Mouse (Mus musculus) limb, embryonic 12.5 days (tissue): Measurements from ENCODE around the gene Nfatc2. TPM values are rescaled to one million over a fixed set of nuclear protein-coding genes. Genes with fewer than 3 reads are reported as not detected.

ENCODE experiments used
- ATAC-seq: fragments of 200-750 bp; cut with Nextera tagmentation; 2 replicates; pipeline ENCODE4 v1.8.0; 2017; ENCODE audit warnings: low read depth, moderate TSS enrichment; ENCODE audit not compliant: insufficient number of reproducible peaks, insufficient read depth, low FRiP score, low TSS enrichment
- H3K27ac ChIP-seq: fragments of 300-500 bp; sonication (generic); 2 replicates; pipeline ENCODE4 v1.5.1; 2016; ENCODE audit warnings: mild to moderate bottlenecking, moderate library complexity
- H3K27me3 ChIP-seq: fragments of 300-500 bp; sonication (generic); 2 replicates; pipeline ENCODE4 v1.6.1; 2016; ENCODE audit warnings: mild to moderate bottlenecking, moderate library complexity
- H3K36me3 ChIP-seq: fragments of 300-500 bp; sonication (generic); 2 replicates; pipeline ENCODE4 v1.6.1; 2016; ENCODE audit warnings: mild to moderate bottlenecking, moderate library complexity
- H3K4me1 ChIP-seq: fragments of 300-500 bp; sonication (generic); replicated peaks from 2 replicates; pipeline ENCODE4 v1.6.1; 2016
- H3K4me2 ChIP-seq: fragments of 300-500 bp; sonication (generic); 2 replicates; pipeline ENCODE4 v1.6.1; 2016; ENCODE audit warnings: mild to moderate bottlenecking, moderate library complexity
- H3K4me3 ChIP-seq: fragments of 300-500 bp; sonication (generic); replicated peaks from 2 replicates; pipeline ENCODE4 v1.5.1; 2016; ENCODE audit warnings: mild to moderate bottlenecking
- H3K9ac ChIP-seq: fragments of 300-500 bp; sonication (generic); replicated peaks from 2 replicates; pipeline ENCODE4 v1.6.1; 2016; ENCODE audit warnings: mild to moderate bottlenecking, moderate library complexity
- H3K9me3 ChIP-seq: fragments of 300-500 bp; sonication (generic); 2 replicates; pipeline ENCODE4 v1.6.1; 2016; ENCODE audit warnings: mild to moderate bottlenecking, moderate library complexity
- WGBS: fragments of 180-500 bp; shearing (Covaris S2); methylation state at CpG from one replicate; pipeline ENCODE4 v1.1.7; 2016; 5-methylcytosine and 5-hydroxymethylcytosine counted together
- polyA plus RNA-seq: library from polyadenylated mRNA; unstranded; fragments of >200 nt; fragmentation: Nextera tagmentation; extraction: Ambion mirVana; gene quantifications from 2 replicates; pipeline ENCODE4 v1.2.1, GENCODE M21; 2016

The Nfatc2 gene
- polyA plus RNA-seq, result 5.3 and 5.5 TPM in 2 replicates

DNA sequence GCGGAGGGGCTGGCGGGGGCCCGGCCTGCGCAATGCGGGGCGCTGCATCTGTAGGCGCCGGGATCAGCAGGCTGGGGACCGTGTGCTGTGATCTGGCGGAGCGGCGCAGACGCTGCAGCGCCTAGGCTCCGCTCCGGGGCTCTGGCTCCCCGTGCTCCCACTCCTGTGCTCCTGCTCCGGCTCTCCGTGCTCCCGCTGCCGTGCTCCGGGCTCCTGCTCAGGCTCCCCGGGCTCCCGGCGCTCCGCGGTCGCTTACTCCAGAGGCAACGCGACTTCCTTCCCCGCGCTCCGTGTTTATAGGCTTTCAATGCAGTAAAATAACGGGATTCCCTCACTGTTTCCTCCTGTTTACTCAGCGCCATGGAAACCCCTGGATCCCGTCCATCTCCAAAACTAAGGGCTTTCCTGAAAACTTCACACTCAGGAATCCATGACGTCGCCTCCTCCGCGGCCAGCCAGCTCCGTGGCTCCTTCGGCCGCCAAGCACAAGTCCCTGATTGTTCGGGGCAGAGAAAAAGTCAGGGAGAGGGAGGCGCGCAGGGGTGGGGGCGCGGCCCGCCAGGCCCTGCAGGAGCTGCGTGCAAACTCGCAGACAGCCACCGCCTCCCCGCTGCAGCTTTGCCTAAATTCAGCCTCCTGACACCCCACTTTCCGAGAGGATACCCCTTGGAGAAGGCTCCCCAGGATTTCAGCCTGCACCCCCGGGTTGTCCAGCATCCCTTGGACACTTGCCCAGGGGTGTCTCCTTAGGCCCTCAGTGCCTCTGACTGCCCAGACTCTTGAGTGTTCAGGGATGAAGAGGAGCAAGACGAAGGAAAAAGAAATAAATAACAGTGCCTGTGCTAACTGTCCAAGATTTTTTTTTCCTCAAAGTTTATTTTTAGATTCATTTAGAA is at the start of gene Nfatc2:
Nfatc2 (minus strand) TSS at position 167 of the 896 bp plus-strand sequence.
- Histone ChIP-seq H3K9me3 (no peaks in the 10 kb centered on the region), H3K36me3 (no peaks in the 10 kb centered on the region), H3K27me3 (peaks cover 55% of the 10 kb centered on the region), H3K4me2 (peak within 1 kb of the TSS; percentile 80), H3K4me1 (peaks cover 57% of the 10 kb centered on the region), H3K4me3 (peak within 1 kb of the TSS; percentile 57), H3K9ac (peak within 1 kb of the TSS; percentile 70), H3K27ac (peak within 1 kb of the TSS; percentile 94)
- WGBS, result under 1% methylated on average over 56 of the region's 56 CpGs
- peak; percentile 60 for ATAC-seq

DNA sequence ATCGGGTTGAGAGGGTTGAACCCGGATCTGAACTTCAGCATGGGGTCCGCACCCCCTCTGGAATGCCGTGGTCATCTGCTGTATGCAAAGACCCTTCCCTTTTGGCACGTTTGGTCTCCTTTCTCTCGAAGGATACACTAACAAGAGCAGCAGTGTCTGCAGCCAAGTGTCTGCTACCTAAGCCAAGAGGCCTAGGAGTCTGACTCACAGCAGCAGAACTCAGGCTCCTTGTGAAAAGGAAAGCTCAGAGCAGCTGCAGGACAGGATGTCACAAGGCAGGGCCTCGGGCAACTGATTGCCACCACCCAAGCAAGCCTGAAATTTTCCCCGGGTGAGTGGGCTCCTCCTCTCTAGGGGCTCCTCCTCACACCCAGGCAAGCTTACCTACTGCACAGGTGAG is 46.7 kb upstream of the Nfatc2 start:
- H3K9ac ChIP-seq, result no peak overlapping the region
- 74% methylated on average over 8 of the region's 8 CpGs for WGBS
- peaks cover 55% of the 10 kb centered on the region for H3K36me3 ChIP-seq
- H3K9me3 ChIP-seq, result no peaks in the 10 kb centered on the region
- no peak overlapping the region for H3K4me2 ChIP-seq
- no peak for ATAC-seq
- no peak overlapping the region for H3K27ac ChIP-seq
- 0 out of 2 replicates have a peak, but pooled peaks cover 3% of the 10 kb centered on the region for H3K4me1 ChIP-seq
- no peak overlapping the region for H3K4me3 ChIP-seq
- H3K27me3 ChIP-seq, result peaks cover 4% of the 10 kb centered on the region; the same call in 1 of the 2 replicates

DNA sequence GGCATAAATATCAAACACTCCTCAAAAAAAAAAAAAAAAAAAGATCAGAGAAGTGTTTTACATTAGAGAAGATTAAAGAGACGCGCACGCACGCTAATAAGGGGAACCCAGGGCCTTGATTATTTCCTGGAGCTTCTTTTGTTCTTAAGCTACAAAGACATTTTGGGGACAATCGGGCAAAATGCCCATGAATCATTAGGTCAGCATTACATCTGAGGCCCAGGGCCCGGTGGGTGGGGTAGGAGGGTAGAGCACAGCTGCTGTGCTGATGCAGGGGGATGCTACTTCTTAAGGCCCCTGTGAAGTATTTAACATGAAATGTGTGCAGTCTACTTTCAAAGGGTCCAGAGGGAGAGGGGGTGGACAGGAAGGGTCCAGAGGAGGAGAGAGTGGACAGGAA is 43.4 kb upstream of the Nfatc2 start:
- WGBS, result 39% methylated on average over 6 of the region's 6 CpGs

DNA sequence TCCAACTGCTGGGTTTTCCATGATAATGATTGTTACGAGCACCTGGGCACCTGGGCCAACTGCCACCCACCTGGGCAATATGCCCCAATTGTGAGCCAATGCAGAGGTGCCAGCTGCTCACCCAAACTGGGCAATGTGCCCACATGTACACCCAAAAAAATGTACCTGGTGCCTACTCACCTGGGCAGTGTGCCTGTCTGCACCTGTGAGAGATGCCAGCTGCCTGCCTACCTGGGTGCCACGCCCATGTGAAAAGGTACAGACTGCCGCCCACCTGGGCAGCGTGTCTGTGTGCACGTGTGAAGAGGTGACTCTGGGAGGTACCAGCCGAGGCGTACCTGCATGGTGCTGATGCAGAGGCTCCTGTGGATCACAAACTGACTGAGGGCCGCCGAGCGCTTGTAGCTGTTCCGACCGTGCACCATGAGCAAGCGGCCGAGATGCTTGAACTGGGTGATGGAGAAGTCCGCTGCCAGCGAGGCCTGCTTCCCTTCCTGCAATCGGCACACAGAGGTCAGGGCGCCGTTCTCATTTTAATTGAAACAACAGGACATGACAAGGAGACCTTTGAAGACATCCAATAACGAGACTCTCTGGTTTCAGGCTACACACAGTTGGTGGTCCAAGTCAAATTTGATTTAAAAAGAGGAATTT is 42.2 kb upstream of the Nfatc2 start:
- Histone ChIP-seq H3K9me3 (no peaks in the 10 kb centered on the region), H3K27me3 (peaks cover 4% of the 10 kb centered on the region; the same call in 1 of the 2 replicates), H3K4me2 (no peak overlapping the region), H3K4me3 (no peak overlapping the region), H3K4me1 (no peaks in the 10 kb centered on the region), H3K27ac (no peak overlapping the region), H3K36me3 (peaks cover 45% of the 10 kb centered on the region), H3K9ac (no peak overlapping the region)
- no peak for ATAC-seq
- WGBS, result 58% methylated on average over 20 of the region's 20 CpGs

More for the DNA sequence above, 43.4 kb upstream of the Nfatc2 start:
- Histone ChIP-seq H3K4me3 (no peak overlapping the region), H3K9ac (no peak overlapping the region), H3K27ac (no peak overlapping the region), H3K9me3 (no peaks in the 10 kb centered on the region), H3K4me2 (no peak overlapping the region), H3K36me3 (peaks cover 56% of the 10 kb centered on the region), H3K4me1 (0 out of 2 replicates have a peak, but pooled peaks cover 3% of the 10 kb centered on the region), H3K27me3 (peaks cover 4% of the 10 kb centered on the region; the same call in 1 of the 2 replicates)
- ATAC-seq, result no peak

DNA sequence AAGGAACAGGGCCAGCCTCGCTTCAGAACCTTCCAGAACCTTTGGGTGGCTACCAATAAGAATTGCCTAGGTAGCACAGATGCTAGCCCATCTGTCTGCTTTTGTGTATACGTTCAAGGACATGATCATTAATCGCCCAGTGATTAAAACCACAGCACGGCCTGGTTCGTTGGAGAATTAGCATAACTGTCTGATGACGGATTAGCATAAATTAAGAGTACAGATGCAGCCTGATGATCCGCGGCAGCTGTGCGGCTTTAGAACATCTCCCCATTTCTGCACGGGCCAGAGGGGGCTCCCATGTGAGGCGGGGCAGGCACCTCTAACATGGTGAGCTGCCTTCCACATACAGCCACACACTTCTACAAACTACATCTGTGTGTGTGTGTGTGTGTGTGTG is 40.7 kb upstream of the Nfatc2 start:
- Histone ChIP-seq H3K27ac (no peak overlapping the region), H3K4me2 (no peak overlapping the region), H3K27me3 (peaks cover 4% of the 10 kb centered on the region; the same call in 1 of the 2 replicates), H3K36me3 (peaks cover 45% of the 10 kb centered on the region), H3K4me1 (0 out of 2 replicates have a peak, but pooled peaks cover 7% of the 10 kb centered on the region), H3K9ac (no peak overlapping the region), H3K9me3 (no peaks in the 10 kb centered on the region), H3K4me3 (no peak overlapping the region)
- no peak for ATAC-seq
- 74% methylated on average over 11 of the region's 11 CpGs for WGBS

DNA sequence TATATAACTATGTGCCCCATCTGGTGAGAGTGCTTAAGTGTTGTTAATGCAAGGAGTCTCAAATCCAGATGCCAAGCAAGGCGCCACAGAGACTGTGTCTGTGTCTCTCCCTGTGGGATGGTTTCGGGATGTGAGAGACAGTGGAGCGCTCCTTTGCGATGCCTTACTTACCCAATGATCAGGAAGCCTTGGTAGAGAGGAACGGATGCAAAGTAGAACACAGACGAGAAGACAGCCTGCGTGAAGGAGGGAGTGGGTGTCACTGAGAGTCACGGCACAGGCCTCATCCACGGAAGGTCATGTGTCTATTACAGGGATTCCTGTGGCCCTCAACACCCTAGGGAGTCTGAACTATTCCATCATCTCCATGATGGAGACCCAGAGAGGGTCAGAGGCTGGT is 39.0 kb upstream of the Nfatc2 start:
- no peak overlapping the region for H3K4me3 ChIP-seq
- H3K4me1 ChIP-seq, result peaks cover 24% of the 10 kb centered on the region
- H3K36me3 ChIP-seq, result peaks cover 44% of the 10 kb centered on the region
- H3K9me3 ChIP-seq, result no peaks in the 10 kb centered on the region
- H3K27me3 ChIP-seq, result peaks cover 15% of the 10 kb centered on the region
- no peak for ATAC-seq
- no peak overlapping the region for H3K27ac ChIP-seq
- WGBS, result 92% methylated on average over 9 of the region's 9 CpGs
- no peak overlapping the region for H3K9ac ChIP-seq
- no peak overlapping the region for H3K4me2 ChIP-seq

DNA sequence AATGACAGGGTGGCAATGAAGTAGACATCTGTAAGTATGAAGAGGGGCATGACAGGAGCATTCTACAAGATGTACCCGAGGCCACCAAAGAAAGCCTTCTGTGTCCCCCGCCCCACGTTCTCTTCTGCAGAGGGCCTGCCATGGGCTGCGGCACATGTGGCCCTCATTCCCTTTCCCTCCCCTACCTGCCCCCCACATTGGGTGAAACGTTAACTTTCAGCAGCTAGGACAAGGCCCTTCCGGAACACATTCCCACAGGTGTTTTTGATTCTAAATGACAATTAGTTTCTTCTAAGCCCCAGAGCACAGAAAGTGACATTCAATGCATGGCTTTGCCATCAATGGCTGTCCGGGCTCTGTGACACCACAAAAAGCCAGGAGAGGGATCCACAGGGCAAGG is 33.4 kb upstream of the Nfatc2 start:
- Histone ChIP-seq H3K4me2 (no peak overlapping the region), H3K27ac (no peak overlapping the region), H3K4me3 (no peak overlapping the region), H3K9ac (no peak overlapping the region), H3K4me1 (peaks cover 45% of the 10 kb centered on the region), H3K36me3 (peaks cover 14% of the 10 kb centered on the region), H3K27me3 (peaks cover 40% of the 10 kb centered on the region), H3K9me3 (no peaks in the 10 kb centered on the region)
- WGBS, result 18% methylated on average over 7 of the region's 7 CpGs
- ATAC-seq, result no peak

DNA sequence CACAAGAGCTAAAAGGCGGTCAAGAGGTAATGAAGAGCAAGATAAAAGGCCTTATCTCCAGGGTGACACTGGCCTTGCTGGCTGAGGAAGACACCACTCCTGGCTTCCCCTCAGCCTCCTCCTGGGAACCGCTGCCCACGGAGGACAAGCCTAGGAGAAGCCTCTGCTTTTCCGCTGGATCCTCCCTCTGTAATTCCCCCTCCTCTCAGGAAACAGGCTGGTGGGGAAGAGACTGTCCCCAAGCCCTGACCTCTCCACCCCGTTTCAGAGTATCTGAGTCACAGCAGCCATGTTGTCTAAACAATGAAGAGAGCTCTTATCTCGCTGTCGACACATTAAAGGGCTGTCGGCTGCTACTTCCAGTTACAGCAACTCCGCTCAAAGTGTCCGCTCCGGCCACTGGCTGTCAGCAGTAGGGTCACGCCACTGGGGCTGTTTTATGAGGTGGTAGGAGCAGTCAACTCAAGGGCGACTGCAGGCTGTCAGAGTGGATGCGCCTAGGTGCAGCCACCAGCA is 31.9 kb upstream of the Nfatc2 start:
- 17% methylated on average over 14 of the region's 14 CpGs for WGBS
- Histone ChIP-seq H3K36me3 (peaks cover 14% of the 10 kb centered on the region), H3K27me3 (peaks cover 40% of the 10 kb centered on the region), H3K4me2 (no peak overlapping the region), H3K4me1 (peaks cover 49% of the 10 kb centered on the region), H3K9ac (peak overlapping the region; percentile 32; the same call in 1 of the 2 replicates), H3K9me3 (no peaks in the 10 kb centered on the region), H3K4me3 (no peak overlapping the region), H3K27ac (no peak overlapping the region)
- no peak for ATAC-seq

DNA sequence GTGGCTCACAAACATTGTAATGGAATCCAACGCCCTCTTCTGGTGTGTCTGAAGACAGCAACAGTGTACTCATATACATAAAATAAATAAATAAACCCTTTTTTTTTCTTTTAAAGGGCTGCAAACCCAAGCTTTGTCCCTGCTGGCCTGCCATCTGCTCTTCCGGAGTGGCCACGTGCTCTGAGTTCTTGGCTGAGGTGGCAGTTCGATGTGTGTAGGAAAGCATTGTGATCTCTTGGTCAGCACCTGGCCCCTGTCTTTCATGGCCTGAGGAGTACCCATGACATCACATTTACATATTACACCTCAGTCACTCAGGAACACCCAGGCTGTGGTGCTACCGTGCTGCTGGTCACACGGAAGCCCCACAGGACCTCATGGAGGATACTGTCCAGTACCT is 31.1 kb upstream of the Nfatc2 start:
- peaks cover 53% of the 10 kb centered on the region for H3K4me1 ChIP-seq
- H3K9me3 ChIP-seq, result no peaks in the 10 kb centered on the region
- 78% methylated on average over 6 of the region's 6 CpGs for WGBS
- peaks cover 8% of the 10 kb centered on the region; the same call in 1 of the 2 replicates for H3K36me3 ChIP-seq
- no peak overlapping the region for H3K4me2 ChIP-seq
- no peak for ATAC-seq
- no peak overlapping the region for H3K9ac ChIP-seq
- H3K27ac ChIP-seq, result no peak overlapping the region
- peaks cover 40% of the 10 kb centered on the region for H3K27me3 ChIP-seq
- H3K4me3 ChIP-seq, result no peak overlapping the region

DNA sequence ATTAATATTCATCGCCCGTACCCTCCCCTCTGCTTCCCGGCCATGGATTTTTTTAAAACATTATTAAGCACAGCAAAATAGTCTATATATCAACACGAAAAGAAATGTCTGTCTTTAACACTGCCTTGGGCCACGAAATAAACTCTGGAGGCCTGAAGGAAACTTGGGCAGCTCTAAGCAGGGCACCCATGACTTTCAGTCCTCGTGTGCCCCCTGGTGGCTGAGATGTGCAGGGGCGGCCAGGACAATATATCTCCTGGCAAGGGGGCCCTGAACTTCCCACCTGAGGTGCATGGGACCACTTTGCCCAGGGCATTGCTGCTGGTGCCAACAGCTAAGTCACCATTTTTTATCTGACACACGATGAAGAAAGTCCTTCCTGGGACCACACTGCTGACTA is 27.3 kb upstream of the Nfatc2 start:
- Histone ChIP-seq H3K27me3 (peaks cover 27% of the 10 kb centered on the region), H3K4me3 (no peak overlapping the region), H3K4me2 (no peak overlapping the region), H3K27ac (peak overlapping the region; percentile 59; the same call in 1 of the 2 replicates), H3K36me3 (no peaks in the 10 kb centered on the region), H3K9ac (no peak overlapping the region), H3K9me3 (0 out of 2 replicates have a peak, but pooled peaks cover 9% of the 10 kb centered on the region), H3K4me1 (peaks cover 41% of the 10 kb centered on the region)
- ATAC-seq, result peak; percentile 63; the same call in 1 of the 2 replicates
- 24% methylated on average over 8 of the region's 8 CpGs for WGBS
